Mouse (Mus musculus) megakaryocyte, embryonic 14.5 days (primary cell): ENCODE results near the gene Olfr60.

Experiments used
- FLI1 ChIP-seq: IDR thresholded peaks from 2 replicates; pipeline ENCODE4 v1.6.1; 2012; ENCODE audit warnings: low read length, inconsistent platforms, mixed read lengths
- GATA1 ChIP-seq: IDR thresholded peaks from 3 replicates; pipeline ENCODE4 v1.6.1; 2012; ENCODE audit warnings: mixed read lengths, low read length, inconsistent platforms, borderline replicate concordance

- TF ChIP-seq GATA1 (no peak), FLI1 (no peak)
Observed at GRCm38 (mm10) chr7:140333717-140334116, 27.8 kb downstream of the Olfr60 start, which contains the start of gene Olfr527.
